Mouse (Mus musculus): ENCODE results near the gene Atp6v1f.

The Atp6v1f gene

GRCm38 (mm10) chr6:29445354-29445753 lies 22.2 kb upstream of the Atp6v1f start:
- in situ Hi-C loops (cut with MboI; ENCODE audit: low pct_unique_long_range_greater_than_20kb in 1 of 2, low sequenced_read_pairs in 2 of 2, unreplicated experiment in 1 of 2), result no loop called here

DNA sequence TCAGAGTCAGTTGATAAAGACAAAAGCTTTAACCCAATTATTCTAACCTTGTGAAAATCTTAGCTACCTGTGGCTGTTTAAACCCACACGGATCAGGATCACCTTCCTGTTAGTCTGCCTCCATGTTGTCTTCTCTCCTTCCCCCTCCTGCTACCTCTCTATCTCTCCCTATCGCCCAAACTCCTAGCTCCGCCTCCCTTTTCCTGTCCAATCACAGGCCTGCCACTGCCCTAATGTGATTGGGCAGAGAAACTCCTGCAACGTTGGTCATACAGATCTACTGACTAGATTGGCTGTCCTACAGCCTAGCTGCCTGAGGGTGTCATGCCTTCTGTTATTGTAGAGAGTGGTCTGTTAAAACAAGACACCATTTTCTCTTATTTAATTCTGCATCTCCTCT lies 17.7 kb upstream of the Atp6v1f start:
- in situ Hi-C loops (cut with MboI; ENCODE audit: low pct_unique_long_range_greater_than_20kb in 1 of 2, low sequenced_read_pairs in 2 of 2, unreplicated experiment in 1 of 2), result no loop called here

- in situ Hi-C loops (cut with MboI; ENCODE audit: low pct_unique_long_range_greater_than_20kb in 1 of 2, low sequenced_read_pairs in 2 of 2, unreplicated experiment in 1 of 2), result no loop called here
Measured at GRCm38 (mm10) chr6:29450667-29451066, 16.9 kb upstream of the Atp6v1f start.

GRCm38 (mm10) chr6:29461502-29461901 lies 6.0 kb upstream of the Atp6v1f start:
- in situ Hi-C loops (cut with MboI; ENCODE audit: low pct_unique_long_range_greater_than_20kb in 1 of 2, low sequenced_read_pairs in 2 of 2, unreplicated experiment in 1 of 2), result no loop called here

GRCm38 (mm10) chr6:29463388-29463787 lies 4.1 kb upstream of the Atp6v1f start:
- in situ Hi-C loops (cut with MboI; ENCODE audit: low pct_unique_long_range_greater_than_20kb in 1 of 2, low sequenced_read_pairs in 2 of 2, unreplicated experiment in 1 of 2), result no loop called here

DNA sequence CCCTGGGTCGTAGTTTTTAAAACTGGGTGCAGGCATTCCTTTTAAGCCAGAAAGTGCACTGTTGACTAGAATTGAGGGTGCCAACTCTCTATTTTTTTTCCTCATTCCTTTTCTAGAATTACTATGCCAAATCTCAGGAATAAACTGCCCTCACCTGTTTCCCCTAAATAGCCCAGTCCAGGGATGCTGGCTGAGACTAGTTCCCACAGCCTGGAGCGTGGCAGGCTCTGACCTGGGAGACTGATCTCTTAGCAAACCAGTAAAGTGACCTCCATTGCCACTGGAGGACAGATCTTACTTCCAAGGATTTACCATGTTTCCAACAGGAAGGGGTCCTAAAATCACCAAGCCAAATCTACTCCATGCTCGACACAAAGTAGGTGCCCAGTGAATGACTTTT lies 1.3 kb downstream of the Atp6v1f start:
- in situ Hi-C loops (cut with MboI; ENCODE audit: low pct_unique_long_range_greater_than_20kb in 1 of 2, low sequenced_read_pairs in 2 of 2, unreplicated experiment in 1 of 2), result no loop called here

DNA sequence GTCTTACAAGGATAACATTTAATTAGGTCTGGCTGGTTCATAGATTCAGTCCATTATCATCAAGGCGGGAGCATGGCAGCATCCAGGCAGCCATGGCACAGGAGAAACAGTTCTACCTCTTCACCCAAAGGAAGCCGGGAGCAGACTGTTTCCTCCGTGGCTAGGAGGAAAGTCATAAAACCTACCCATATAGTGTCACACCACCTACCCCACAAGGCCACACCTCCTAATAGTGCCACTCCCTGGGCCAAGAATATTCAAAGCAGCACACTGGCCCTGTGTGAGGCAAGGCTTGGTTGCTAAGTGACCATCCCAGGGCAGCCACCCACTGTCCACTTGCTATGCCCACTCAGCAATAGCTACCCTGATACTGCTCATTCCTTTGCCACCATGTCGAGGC lies 3.6 kb downstream of the Atp6v1f start, which contains the start of gene Atp6v1fnb:
Gene Atp6v1fnb, plus strand, starts transcription at position 301 of the 400 bp plus-strand sequence.
- in situ Hi-C loops (cut with MboI; ENCODE audit: low pct_unique_long_range_greater_than_20kb in 1 of 2, low sequenced_read_pairs in 2 of 2, unreplicated experiment in 1 of 2), result no loop called here

- in situ Hi-C loops (cut with MboI; ENCODE audit: low pct_unique_long_range_greater_than_20kb in 1 of 2, low sequenced_read_pairs in 2 of 2, unreplicated experiment in 1 of 2), result no loop called here
Measured at GRCm38 (mm10) chr6:29473941-29474691, 6.6 kb downstream of the Atp6v1f start.

DNA sequence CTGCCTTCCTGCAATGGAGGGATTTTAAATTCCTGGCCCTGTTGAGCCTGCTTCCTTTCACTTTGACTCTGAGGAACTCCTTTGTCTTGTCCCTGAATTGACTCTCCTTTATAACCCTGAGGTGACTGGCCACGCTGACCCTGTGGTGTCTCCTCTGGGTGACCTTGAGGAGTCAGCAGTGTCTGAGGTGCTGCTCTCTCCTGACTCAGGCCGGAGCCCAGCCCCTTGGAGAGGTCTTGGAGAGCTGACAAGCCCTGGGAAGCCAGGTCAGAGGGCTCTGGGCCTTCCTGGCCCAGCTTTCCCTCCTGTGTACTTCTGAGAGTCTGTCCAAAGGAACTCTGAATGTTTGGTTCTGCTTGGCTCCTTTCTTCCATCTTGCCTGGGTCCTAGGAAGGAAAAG lies 7.2 kb downstream of the Atp6v1f start:
- in situ Hi-C loops (cut with MboI; ENCODE audit: low pct_unique_long_range_greater_than_20kb in 1 of 2, low sequenced_read_pairs in 2 of 2, unreplicated experiment in 1 of 2), result no loop called here

DNA sequence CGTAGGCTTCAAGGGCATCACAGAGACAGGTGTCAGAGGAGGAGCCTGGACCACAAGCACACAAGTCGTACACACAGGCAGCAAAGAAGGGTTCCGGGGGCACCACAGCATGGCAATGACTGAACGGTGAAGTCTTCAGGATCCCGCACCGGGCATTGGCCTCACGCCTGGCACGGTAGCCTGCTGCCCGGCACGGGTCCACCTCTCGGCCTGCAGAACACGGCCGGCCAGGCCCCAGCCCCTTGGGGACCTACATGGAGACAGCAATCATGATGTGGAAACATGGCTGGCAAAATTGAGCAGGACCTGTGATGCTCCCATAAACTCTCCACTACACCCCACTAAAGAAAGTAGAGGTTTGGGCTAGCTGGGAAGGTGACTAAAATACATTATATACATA lies 15.2 kb downstream of the Atp6v1f start:
- in situ Hi-C loops (cut with MboI; ENCODE audit: low pct_unique_long_range_greater_than_20kb in 1 of 2, low sequenced_read_pairs in 2 of 2, unreplicated experiment in 1 of 2), result loop anchor here in 1 of 2 experiments (5.0 kb wide), 1 partner anchor 40 kb away; no protein-coding TSS in a partner anchor

GRCm38 (mm10) chr6:29484716-29485559 lies 17.4 kb downstream of the Atp6v1f start:
- in situ Hi-C loops (cut with MboI; ENCODE audit: low pct_unique_long_range_greater_than_20kb in 1 of 2, low sequenced_read_pairs in 2 of 2, unreplicated experiment in 1 of 2), result loop anchor here in 1 of 2 experiments (5.0 kb wide), 1 partner anchor 37 kb away; no protein-coding TSS in a partner anchor

DNA sequence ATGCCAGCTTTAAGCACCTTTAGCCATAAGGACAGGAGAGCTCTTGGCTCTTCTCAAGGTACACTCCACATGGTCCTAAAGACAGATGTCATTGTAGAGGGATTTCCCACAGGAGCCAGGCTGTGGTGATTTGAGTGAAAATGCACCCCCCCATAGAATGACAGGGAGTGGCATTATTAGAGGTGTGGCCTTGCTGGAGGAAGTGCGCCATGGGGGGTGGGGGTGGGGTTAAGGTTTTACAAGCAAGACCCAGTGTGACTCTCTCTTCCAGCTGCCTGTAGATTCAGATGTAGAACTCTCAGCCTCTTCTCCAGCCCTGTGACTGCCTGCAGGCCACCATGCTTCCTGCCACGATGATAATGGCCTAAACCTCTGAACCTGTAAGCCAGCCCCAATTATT lies 18.4 kb downstream of the Atp6v1f start:
- in situ Hi-C loops (cut with MboI; ENCODE audit: low pct_unique_long_range_greater_than_20kb in 1 of 2, low sequenced_read_pairs in 2 of 2, unreplicated experiment in 1 of 2), result no loop called here

DNA sequence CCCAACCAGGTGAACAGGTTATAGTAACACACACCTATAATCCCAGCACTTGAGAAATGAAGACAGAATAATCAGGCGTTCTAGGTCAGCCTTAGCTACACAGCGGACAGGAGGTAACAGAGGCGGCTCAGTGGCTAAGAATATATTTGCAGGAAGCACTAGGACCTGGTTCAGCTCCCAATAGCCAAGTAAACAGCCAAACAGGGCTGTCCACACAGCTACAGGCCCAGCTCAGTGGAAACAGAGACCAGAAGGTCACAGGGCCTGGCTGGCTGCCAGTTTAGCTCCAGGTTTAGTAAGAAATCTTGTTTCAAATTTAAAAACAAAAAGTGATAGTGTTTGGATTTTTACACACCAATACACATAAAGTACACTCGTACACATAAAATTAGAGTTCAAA lies 26.6 kb downstream of the Atp6v1f start:
- in situ Hi-C loops (cut with MboI; ENCODE audit: low pct_unique_long_range_greater_than_20kb in 1 of 2, low sequenced_read_pairs in 2 of 2, unreplicated experiment in 1 of 2), result no loop called here

DNA sequence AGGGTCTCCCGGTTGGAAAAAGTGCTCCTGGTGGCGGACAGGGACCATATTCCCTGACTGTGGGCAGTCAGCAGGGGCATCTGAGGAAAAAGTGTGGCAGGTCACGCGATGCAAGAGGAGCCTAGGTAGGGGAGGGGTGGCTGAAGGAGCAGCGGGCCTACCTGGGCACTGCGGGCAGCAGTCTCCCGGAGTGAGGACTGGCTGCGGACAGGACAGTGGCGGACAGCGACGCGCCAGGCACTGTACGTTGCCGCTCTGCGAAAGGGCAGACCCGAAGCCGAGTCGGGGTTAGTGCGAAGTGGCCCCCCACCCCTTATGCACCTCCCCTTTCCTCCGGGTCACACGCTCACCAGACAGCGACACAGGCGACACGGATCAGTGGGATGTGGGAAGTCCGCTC lies 28.8 kb downstream of the Atp6v1f start:
- in situ Hi-C loops (cut with MboI; ENCODE audit: low pct_unique_long_range_greater_than_20kb in 1 of 2, low sequenced_read_pairs in 2 of 2, unreplicated experiment in 1 of 2), result no loop called here

DNA sequence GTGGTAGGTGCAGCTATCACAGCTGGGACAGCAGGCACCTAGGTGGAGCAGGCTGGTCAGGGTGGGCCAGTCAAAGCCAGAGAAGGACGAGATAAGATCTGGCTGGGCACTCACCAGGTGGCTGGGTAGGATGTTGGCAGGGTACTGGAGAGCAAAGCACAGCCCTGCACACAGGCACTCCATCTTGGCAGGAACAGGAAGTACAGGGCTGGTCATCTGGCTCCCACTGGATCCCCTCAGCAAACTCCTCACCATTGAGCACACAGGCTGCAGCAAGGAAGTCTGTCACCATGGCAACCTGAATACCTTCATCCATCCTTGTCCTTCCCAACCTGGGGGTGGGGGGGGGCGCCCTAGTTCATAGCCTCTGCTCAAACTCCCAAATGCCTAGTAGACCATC lies 30.3 kb downstream of the Atp6v1f start:
- in situ Hi-C loops (cut with MboI; ENCODE audit: low pct_unique_long_range_greater_than_20kb in 1 of 2, low sequenced_read_pairs in 2 of 2, unreplicated experiment in 1 of 2), result no loop called here

GRCm38 (mm10) chr6:29500177-29500576 lies 32.7 kb downstream of the Atp6v1f start:
- in situ Hi-C loops (cut with MboI; ENCODE audit: low pct_unique_long_range_greater_than_20kb in 1 of 2, low sequenced_read_pairs in 2 of 2, unreplicated experiment in 1 of 2), result no loop called here

DNA sequence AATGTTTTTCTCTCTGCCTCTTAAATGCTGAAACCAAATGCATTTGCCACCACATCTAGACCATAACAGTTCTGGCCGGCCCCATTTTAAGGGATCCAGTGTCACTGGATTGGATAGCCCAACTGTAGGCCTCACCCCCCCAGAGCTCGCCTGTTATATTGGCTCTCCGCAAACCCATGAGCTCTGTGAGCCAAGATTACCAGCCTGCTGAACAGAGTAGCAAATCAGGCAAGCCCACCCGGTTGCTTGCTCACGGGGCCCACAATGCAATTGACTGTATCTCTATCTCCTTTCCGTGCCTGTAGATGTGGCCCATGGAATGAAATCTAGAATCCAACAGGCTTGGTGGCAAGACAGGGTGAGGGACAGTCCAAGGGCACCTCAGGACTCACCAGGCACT lies 33.3 kb downstream of the Atp6v1f start:
- in situ Hi-C loops (cut with MboI; ENCODE audit: low pct_unique_long_range_greater_than_20kb in 1 of 2, low sequenced_read_pairs in 2 of 2, unreplicated experiment in 1 of 2), result no loop called here

DNA sequence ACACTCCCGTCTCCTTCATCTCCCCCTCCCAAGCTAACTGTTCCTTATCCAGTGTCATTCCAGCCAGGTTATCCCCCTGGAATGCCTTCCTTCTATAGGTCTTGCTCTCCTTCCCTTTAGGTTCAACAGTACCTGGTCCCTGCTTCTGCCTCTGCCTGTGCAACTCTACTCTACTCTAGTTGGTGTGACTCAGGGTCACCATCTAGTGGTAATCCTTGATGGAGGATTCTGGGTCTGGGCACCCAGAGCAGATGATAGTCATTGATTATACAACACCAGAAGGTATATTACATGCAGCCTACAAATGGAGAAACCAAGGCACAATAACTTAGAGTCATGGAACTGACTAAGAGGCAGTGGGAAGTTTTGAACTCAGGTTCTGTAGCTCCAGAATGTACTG lies 34.1 kb downstream of the Atp6v1f start:
- in situ Hi-C loops (cut with MboI; ENCODE audit: low pct_unique_long_range_greater_than_20kb in 1 of 2, low sequenced_read_pairs in 2 of 2, unreplicated experiment in 1 of 2), result no loop called here

DNA sequence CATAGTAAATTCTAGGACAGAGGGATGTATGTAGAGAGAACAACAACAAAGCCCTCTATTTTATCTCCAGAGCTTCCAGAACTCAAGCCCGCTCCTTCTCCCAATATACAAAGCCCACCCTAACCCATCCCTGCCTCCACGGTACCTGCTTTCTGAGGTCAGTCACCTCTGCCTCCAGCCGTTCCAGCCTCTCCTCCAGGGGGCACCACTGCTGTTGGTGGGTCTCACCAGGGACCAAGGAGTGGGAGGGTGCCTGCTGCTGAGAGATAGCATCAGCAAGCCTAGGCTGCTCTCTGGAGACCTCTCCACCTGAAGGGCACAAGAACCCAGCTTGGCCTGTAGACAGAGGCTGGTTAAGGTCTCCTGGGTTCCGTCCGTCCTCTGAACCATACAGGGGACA lies 38.0 kb downstream of the Atp6v1f start:
- in situ Hi-C loops (cut with MboI; ENCODE audit: low pct_unique_long_range_greater_than_20kb in 1 of 2, low sequenced_read_pairs in 2 of 2, unreplicated experiment in 1 of 2), result no loop called here

- in situ Hi-C loops (cut with MboI; ENCODE audit: low pct_unique_long_range_greater_than_20kb in 1 of 2, low sequenced_read_pairs in 2 of 2, unreplicated experiment in 1 of 2), result no loop called here
Measured at GRCm38 (mm10) chr6:29506834-29507233, 39.3 kb downstream of the Atp6v1f start.

Data from mouse embryonic stem cell (cell line).